Mouse (Mus musculus): ENCODE results near the gene Cntd1. TPM values are rescaled to one million over a fixed set of nuclear protein-coding genes. Genes with fewer than 3 reads are reported as not detected.
"Not testable (repeated sequence)": the region's sequence is repeated elsewhere in the genome, so short reads cannot be mapped to it uniquely, and the experiment has no call there.

Cntd1 gene
- polyA plus RNA-seq, 1 experiment: 0.75 TPM

GRCm38 (mm10) chr11:101327311-101327710 is 48.5 kb downstream of the Cntd1 start:
- H3K4me1 ChIP-seq (ENCODE audit: control insufficient read depth, insufficient read depth, insufficient read length, low read length): peaks cover 3% of the 10 kb centered on the region
- no peak overlapping the region for H3K4me3 ChIP-seq (ENCODE audit: insufficient read depth, low read depth, low read length)
- H3K27ac ChIP-seq (replicated peaks; ENCODE audit: low read depth, low read length): no peak overlapping the region

GRCm38 (mm10) chr11:101328941-101329635 is 50.3 kb downstream of the Cntd1 start:
- Histone ChIP-seq H3K4me3 (ENCODE audit: insufficient read depth, low read depth, low read length) (no peak overlapping the region), H3K4me1 (ENCODE audit: control insufficient read depth, insufficient read depth, insufficient read length, low read length) (peaks cover 3% of the 10 kb centered on the region)

GRCm38 (mm10) chr11:101330371-101330924 is 51.6 kb downstream of the Cntd1 start, which contains the start of gene Aoc3:
TSS of gene Aoc3 (plus strand) at chr11:101330605.
- Histone ChIP-seq H3K4me3 (ENCODE audit: insufficient read depth, low read depth, low read length) (peak within 1 kb of the TSS; percentile 83), H3K4me1 (ENCODE audit: control insufficient read depth, insufficient read depth, insufficient read length, low read length) (peaks cover 3% of the 10 kb centered on the region), H3K27ac (replicated peaks; ENCODE audit: low read depth, low read length) (peak within 1 kb of the TSS; percentile 96)

More at GRCm38 (mm10) chr11:101328941-101329635, 50.3 kb downstream of the Cntd1 start:
- no peak overlapping the region; the same call in 1 of the 2 replicates for H3K27ac ChIP-seq (replicated peaks; ENCODE audit: low read depth, low read length)

- Histone ChIP-seq H3K27ac (replicated peaks; ENCODE audit: low read depth, low read length) (peak overlapping the region; percentile 96), H3K4me3 (ENCODE audit: insufficient read depth, low read depth, low read length) (peak overlapping the region; percentile 83)
Measured at GRCm38 (mm10) chr11:101330961-101331360, 52.1 kb downstream of the Cntd1 start.

GRCm38 (mm10) chr11:101332537-101332936 is 53.7 kb downstream of the Cntd1 start:
- peak overlapping the region; percentile 83 for H3K4me3 ChIP-seq (ENCODE audit: insufficient read depth, low read depth, low read length)
- peak overlapping the region; percentile 96 for H3K27ac ChIP-seq (replicated peaks; ENCODE audit: low read depth, low read length)
- H3K4me1 ChIP-seq (ENCODE audit: control insufficient read depth, insufficient read depth, insufficient read length, low read length): peaks cover 5% of the 10 kb centered on the region

More at GRCm38 (mm10) chr11:101330961-101331360, 52.1 kb downstream of the Cntd1 start:
- H3K4me1 ChIP-seq (ENCODE audit: control insufficient read depth, insufficient read depth, insufficient read length, low read length): not testable (repeated sequence)

- H3K27ac ChIP-seq (replicated peaks; ENCODE audit: low read depth, low read length): peak overlapping the region; percentile 78
- peak overlapping the region; percentile 57 for H3K4me3 ChIP-seq (ENCODE audit: insufficient read depth, low read depth, low read length)
- peaks cover 4% of the 10 kb centered on the region for H3K4me1 ChIP-seq (ENCODE audit: control insufficient read depth, insufficient read depth, insufficient read length, low read length)
Measured at GRCm38 (mm10) chr11:101334023-101334422, 55.2 kb downstream of the Cntd1 start.

GRCm38 (mm10) chr11:101334516-101334915 is 55.7 kb downstream of the Cntd1 start:
- Histone ChIP-seq H3K4me1 (ENCODE audit: control insufficient read depth, insufficient read depth, insufficient read length, low read length) (0 out of 2 replicates have a peak, but pooled peaks cover 2% of the 10 kb centered on the region), H3K4me3 (ENCODE audit: insufficient read depth, low read depth, low read length) (peak overlapping the region; percentile 57), H3K27ac (replicated peaks; ENCODE audit: low read depth, low read length) (peak overlapping the region; percentile 78)

GRCm38 (mm10) chr11:101335685-101336084 is 56.9 kb downstream of the Cntd1 start:
- Histone ChIP-seq H3K4me1 (ENCODE audit: control insufficient read depth, insufficient read depth, insufficient read length, low read length) (0 out of 2 replicates have a peak, but pooled peaks cover 2% of the 10 kb centered on the region), H3K27ac (replicated peaks; ENCODE audit: low read depth, low read length) (no peak overlapping the region), H3K4me3 (ENCODE audit: insufficient read depth, low read depth, low read length) (0 out of 2 replicates have a peak overlapping the region, but pooled peaks have one; percentile 9)

- H3K4me3 ChIP-seq (ENCODE audit: insufficient read depth, low read depth, low read length): no peak overlapping the region
Measured at GRCm38 (mm10) chr11:101338123-101338760, 59.4 kb downstream of the Cntd1 start.

More at GRCm38 (mm10) chr11:101338123-101338760, 59.4 kb downstream of the Cntd1 start:
- H3K4me1 ChIP-seq (ENCODE audit: control insufficient read depth, insufficient read depth, insufficient read length, low read length): 0 out of 2 replicates have a peak, but pooled peaks cover 2% of the 10 kb centered on the region
- H3K27ac ChIP-seq (replicated peaks; ENCODE audit: low read depth, low read length): no peak overlapping the region

Other genes with a start within 250 kb of the Cntd1 start
- 4.4 and 7.1 TPM in 2 replicates for gene Naglu, start 209.0 kb upstream of the Cntd1 start, polyA plus RNA-seq (2012; ENCODE audit: insufficient read depth, insufficient read length, missing spikeins)
- gene Hsd17b1, start 200.6 kb upstream of the Cntd1 start, polyA plus RNA-seq (2012; ENCODE audit: insufficient read depth, insufficient read length, missing spikeins): not detected in 2 replicates
- gene Coasy, start 196.4 kb upstream of the Cntd1 start, polyA plus RNA-seq (2012; ENCODE audit: insufficient read depth, insufficient read length, missing spikeins): 98.3 and 102 TPM in 2 replicates
- 55.0 and 67.5 TPM in 2 replicates for gene Mlx, start 191.7 kb upstream of the Cntd1 start, polyA plus RNA-seq (2012; ENCODE audit: insufficient read depth, insufficient read length, missing spikeins)
- 1.7 and 3.6 TPM in 2 replicates for gene Psmc3ip, start 183.6 kb upstream of the Cntd1 start, polyA plus RNA-seq (2012; ENCODE audit: insufficient read depth, insufficient read length, missing spikeins)
- gene Retreg3, start 159.1 kb upstream of the Cntd1 start, polyA plus RNA-seq (2012; ENCODE audit: insufficient read depth, insufficient read length, missing spikeins): 43.7 and 49.6 TPM in 2 replicates
- 46.6 and 49.2 TPM in 2 replicates for gene Tubg1, start 159.1 kb upstream of the Cntd1 start, polyA plus RNA-seq (2012; ENCODE audit: insufficient read depth, insufficient read length, missing spikeins)
- gene Tubg2, start 123.1 kb upstream of the Cntd1 start, polyA plus RNA-seq (2012; ENCODE audit: insufficient read depth, insufficient read length, missing spikeins): 1.1 and 1.9 TPM in 2 replicates
- 7.2 and 11.2 TPM in 2 replicates for gene Cntnap1, start 108.5 kb upstream of the Cntd1 start, polyA plus RNA-seq (2012; ENCODE audit: insufficient read depth, insufficient read length, missing spikeins)
- 21.8 and 33.6 TPM in 2 replicates for gene Plekhh3, start 107.7 kb upstream of the Cntd1 start, polyA plus RNA-seq (2012; ENCODE audit: insufficient read depth, insufficient read length, missing spikeins)
- gene Ccr10, start 103.6 kb upstream of the Cntd1 start, polyA plus RNA-seq (2012; ENCODE audit: insufficient read depth, insufficient read length, missing spikeins): 1.2 TPM in 1 of 2 replicates, not detected in the other
- 13.3 and 20.7 TPM in 2 replicates for gene Ezh1, start 52.5 kb upstream of the Cntd1 start, polyA plus RNA-seq (2012; ENCODE audit: insufficient read depth, insufficient read length, missing spikeins)
- 20.0 and 27.6 TPM in 2 replicates for gene Ramp2, start 33.0 kb upstream of the Cntd1 start, polyA plus RNA-seq (2012; ENCODE audit: insufficient read depth, insufficient read length, missing spikeins)
- 109 and 141 TPM in 2 replicates for gene Vps25, start 25.3 kb upstream of the Cntd1 start, polyA plus RNA-seq (2012; ENCODE audit: insufficient read depth, insufficient read length, missing spikeins)
- not detected in 2 replicates for gene Wnk4, start 18.4 kb upstream of the Cntd1 start, polyA plus RNA-seq (2012; ENCODE audit: insufficient read depth, insufficient read length, missing spikeins)
- 134 and 144 TPM in 2 replicates for gene Coa3, start 102 bp downstream of the Cntd1 start, polyA plus RNA-seq (2012; ENCODE audit: insufficient read depth, insufficient read length, missing spikeins)
- 38.3 and 48.7 TPM in 2 replicates for gene Becn1, start 23.3 kb downstream of the Cntd1 start, polyA plus RNA-seq (2012; ENCODE audit: insufficient read depth, insufficient read length, missing spikeins)
- 58.0 and 79.6 TPM in 2 replicates for gene Psme3, start 37.2 kb downstream of the Cntd1 start, polyA plus RNA-seq (2012; ENCODE audit: insufficient read depth, insufficient read length, missing spikeins)
- gene Aoc2, start 46.1 kb downstream of the Cntd1 start, polyA plus RNA-seq (2012; ENCODE audit: insufficient read depth, insufficient read length, missing spikeins): 0.55 TPM in 1 of 2 replicates, not detected in the other
- 156 and 209 TPM in 2 replicates for gene Aoc3, start 51.6 kb downstream of the Cntd1 start, polyA plus RNA-seq (2012; ENCODE audit: insufficient read depth, insufficient read length, missing spikeins)
- gene G6pc, start 88.5 kb downstream of the Cntd1 start, polyA plus RNA-seq (2012; ENCODE audit: insufficient read depth, insufficient read length, missing spikeins): not detected in 2 replicates
- gene Aarsd1, start 138.6 kb downstream of the Cntd1 start, polyA plus RNA-seq (2012; ENCODE audit: insufficient read depth, insufficient read length, missing spikeins): 20.2 and 30.5 TPM in 2 replicates
- 7.1 and 9.8 TPM in 2 replicates for gene Gm27029, start 145.8 kb downstream of the Cntd1 start, polyA plus RNA-seq (2012; ENCODE audit: insufficient read depth, insufficient read length, missing spikeins)
- gene Rundc1, start 146.1 kb downstream of the Cntd1 start, polyA plus RNA-seq (2012; ENCODE audit: insufficient read depth, insufficient read length, missing spikeins): 5.6 and 5.8 TPM in 2 replicates
- 3.8 and 4.2 TPM in 2 replicates for gene Ptges3l, start 146.3 kb downstream of the Cntd1 start, polyA plus RNA-seq (2012; ENCODE audit: insufficient read depth, insufficient read length, missing spikeins)
- 376 and 386 TPM in 2 replicates for gene Rpl27, start 163.3 kb downstream of the Cntd1 start, polyA plus RNA-seq (2012; ENCODE audit: insufficient read depth, insufficient read length, missing spikeins)
- 14.8 and 19.7 TPM in 2 replicates for gene Ifi35, start 169.4 kb downstream of the Cntd1 start, polyA plus RNA-seq (2012; ENCODE audit: insufficient read depth, insufficient read length, missing spikeins)
- gene Rnd2, start 186.0 kb downstream of the Cntd1 start, polyA plus RNA-seq (2012; ENCODE audit: insufficient read depth, insufficient read length, missing spikeins): 3.7 and 3.8 TPM in 2 replicates
- gene Vat1, start 187.2 kb downstream of the Cntd1 start, polyA plus RNA-seq (2012; ENCODE audit: insufficient read depth, insufficient read length, missing spikeins): 16.0 and 22.4 TPM in 2 replicates

Measured in brown adipose tissue, adult 24 weeks (tissue).